Mouse (Mus musculus) embryonic fibroblast, embryonic 13.5 days (primary cell): ENCODE measurements at regions not wholly inside any gene's neighbourhood (a gene's known extent, or its start where the extent isn't known, plus 50 kb on each side); places are given as distances from the start of the nearest gene placed in this dataset.
"Not testable (repeated sequence)": the region's sequence is repeated elsewhere in the genome, so short reads cannot be mapped to it uniquely, and the experiment has no call there.

Experiments
- CTCF ChIP-seq: IDR thresholded peaks from 2 replicates; pipeline ENCODE4 v1.5.1; 2011; ENCODE audit warnings: mild to moderate bottlenecking, control low read depth, low read length, moderate library complexity, borderline replicate concordance; ENCODE audit not compliant: insufficient read depth
- POLR2A ChIP-seq: IDR thresholded peaks from 2 replicates; pipeline ENCODE4 v1.6.1; 2011; ENCODE audit warnings: low read depth, mild to moderate bottlenecking, control low read depth, low read length, moderate library complexity

DNA sequence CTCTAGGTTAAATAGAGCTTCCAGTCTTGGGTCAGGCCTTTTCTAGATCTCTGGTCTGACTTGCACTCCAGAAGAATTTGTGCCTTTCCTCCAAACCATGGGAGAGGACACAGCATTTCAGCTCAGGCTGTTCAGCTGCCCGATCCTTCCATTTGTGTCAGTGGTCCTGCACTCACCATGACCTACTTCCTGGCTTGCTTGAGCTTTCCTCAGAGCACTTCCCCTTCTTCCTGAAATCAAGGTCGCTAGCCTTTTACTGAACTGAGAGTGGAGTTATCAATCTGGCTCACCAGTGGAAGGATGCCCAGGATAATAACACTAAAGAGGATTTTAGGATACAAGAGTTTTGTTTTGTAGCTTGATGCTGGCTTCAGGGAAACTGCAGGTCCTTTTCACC, 70.5 kb upstream of the Zfp825 start:
- TF ChIP-seq CTCF, POLR2A: not testable (repeated sequence)
